Mouse (Mus musculus): ENCODE measurements around the gene Marveld2.

DNA sequence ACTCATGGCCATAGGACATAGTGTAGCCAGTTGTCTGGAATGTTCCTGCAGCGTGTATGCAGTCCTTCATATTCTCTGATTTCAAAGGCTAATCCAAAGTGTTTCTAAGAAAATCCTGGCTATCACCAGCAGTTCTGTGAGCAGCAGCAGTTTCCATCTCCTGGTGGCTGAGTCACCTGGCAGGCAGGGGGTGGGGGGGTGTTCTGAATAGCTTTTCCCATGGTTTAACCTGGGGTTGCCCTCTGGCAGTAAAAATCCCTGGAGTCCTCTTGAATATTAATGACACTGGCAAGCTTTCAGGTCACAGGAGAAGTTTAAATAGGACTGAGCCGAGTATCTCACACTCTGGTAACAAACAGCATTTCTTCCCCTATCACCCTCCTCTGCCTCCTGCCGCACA, 35.1 kb downstream of the Marveld2 start:
- TF ChIP-seq CTCF (IDR thresholded peaks at IDR 0.05; ENCODE audit: control insufficient read depth, insufficient read depth, low read length) = no peak
- TF ChIP-seq POLR2A (IDR thresholded peaks at IDR 0.05; ENCODE audit: borderline replicate concordance, control insufficient read depth, low read depth, low read length) = no peak

All from bone marrow, adult 2 months (tissue).